Mouse (Mus musculus) neural tube, postnatal 0 days (tissue): ENCODE data around the gene Speer2. TPM values are rescaled to one million over a fixed set of nuclear protein-coding genes. Genes with fewer than 3 reads are reported as not detected.

Source experiments
- polyA plus RNA-seq: library from polyadenylated mRNA; unstranded; fragments of >200 nt; fragmentation: Nextera tagmentation; extraction: Ambion mirVana; gene quantifications from 2 replicates; pipeline ENCODE4 v1.2.1, GENCODE M21; 2015

Gene Speer2
- not detected in 2 replicates for polyA plus RNA-seq

GRCm38 (mm10) chr16:69863644-69864043 is at the start of gene Speer2:
TSS of gene Speer2 (minus strand) at chr16:69863744.

